Mouse (Mus musculus) left cerebral cortex, adult 8-10 months (tissue): ENCODE measurements around the gene Natd1. TPM values are rescaled to one million over a fixed set of nuclear protein-coding genes. Genes with fewer than 3 reads are reported as not detected.

Source experiments
- DNase-seq, 2 experiments: peaks; one replicate each; pipeline ENCODE4 v3.0.0; 2022; ENCODE audit warnings: low spot score in 2 of 2
- total RNA-seq, 4 experiments: library from RNA; stranded (reverse); gene quantifications; 2 replicates each; pipeline ENCODE4 v1.2.4; 2022

Natd1 gene
- 10 to 100 TPM in 3 of 4 experiments, 1 to 10 TPM in 1; 9.6 to 13.4 (median 11.9) TPM for total RNA-seq

DNA sequence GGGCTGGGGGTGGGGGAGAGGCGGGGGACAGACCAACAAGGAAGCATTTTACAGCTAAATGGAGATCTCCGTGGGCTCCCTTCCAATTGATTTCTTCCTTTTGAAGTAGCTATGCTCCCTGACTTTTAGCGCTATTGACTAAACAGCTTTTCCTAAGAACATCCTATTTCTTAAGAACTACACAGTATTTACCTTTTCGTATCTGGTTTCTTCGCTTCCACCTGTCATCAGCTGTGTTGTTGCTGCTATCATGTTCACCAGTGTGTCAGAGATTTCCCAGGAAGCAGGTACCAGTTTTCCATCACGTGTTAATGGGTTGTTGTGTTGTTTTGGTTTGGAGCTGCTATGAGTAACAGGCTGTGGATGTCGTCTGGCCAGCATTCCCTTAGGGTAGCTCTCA lies at the start of gene Natd1:
Gene Natd1 (minus strand): TSS at position 260 of the 400 bp plus-strand sequence.
- DNase-seq, result no peak

DNA sequence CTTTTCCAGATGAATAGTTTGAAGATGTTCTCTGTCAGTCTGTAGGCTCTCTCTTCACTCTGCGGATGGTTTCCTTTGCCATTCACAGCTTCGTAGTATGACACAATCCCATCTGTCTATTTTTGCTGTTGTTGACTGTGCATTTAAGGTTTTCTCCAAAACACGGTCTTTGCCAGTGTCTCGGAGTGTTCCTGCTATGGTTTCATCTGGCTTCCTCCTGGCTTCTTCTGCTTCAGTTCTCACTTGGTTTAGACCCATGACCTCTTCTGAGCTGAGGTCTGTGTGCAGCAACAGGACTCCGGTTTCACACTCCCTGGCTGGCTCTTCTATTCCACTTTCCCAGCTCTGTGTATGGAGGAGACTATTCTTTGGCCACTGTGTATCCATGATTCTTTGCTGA lies 48.2 kb upstream of the Natd1 start:
- no peak for DNase-seq

- no peak for DNase-seq
Observed at GRCm38 (mm10) chr11:60961176-60961575, 46.6 kb upstream of the Natd1 start.

DNA sequence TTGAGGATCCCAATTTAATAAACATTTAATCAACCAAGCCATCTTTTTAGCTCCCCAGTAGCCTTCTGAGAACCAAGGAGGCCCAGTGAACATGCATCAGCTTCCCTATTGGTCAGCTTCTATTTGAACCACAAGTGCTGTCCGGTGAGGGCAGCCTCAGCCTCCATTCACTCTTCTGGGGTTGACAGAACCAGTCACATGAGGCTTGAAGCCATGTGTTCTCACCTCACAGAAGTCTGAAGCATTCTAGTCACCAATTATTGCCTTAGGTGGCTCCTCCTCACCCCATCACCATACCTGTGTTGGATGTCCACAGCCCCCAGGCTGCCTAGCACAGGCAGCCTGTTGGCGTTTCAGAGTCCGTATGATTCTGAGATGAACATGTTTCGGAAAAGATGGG lies 44.4 kb upstream of the Natd1 start:
- DNase-seq, result no peak

- DNase-seq, result no peak
Observed at GRCm38 (mm10) chr11:60955621-60956383, 41.3 kb upstream of the Natd1 start.

- DNase-seq, result no peak
Observed at GRCm38 (mm10) chr11:60954255-60955104, 39.9 kb upstream of the Natd1 start.

GRCm38 (mm10) chr11:60953803-60954202 lies 39.3 kb upstream of the Natd1 start:
- peak; percentile 69 to 84 for DNase-seq

GRCm38 (mm10) chr11:60952986-60953385 lies 38.4 kb upstream of the Natd1 start:
- DNase-seq, result no peak

DNA sequence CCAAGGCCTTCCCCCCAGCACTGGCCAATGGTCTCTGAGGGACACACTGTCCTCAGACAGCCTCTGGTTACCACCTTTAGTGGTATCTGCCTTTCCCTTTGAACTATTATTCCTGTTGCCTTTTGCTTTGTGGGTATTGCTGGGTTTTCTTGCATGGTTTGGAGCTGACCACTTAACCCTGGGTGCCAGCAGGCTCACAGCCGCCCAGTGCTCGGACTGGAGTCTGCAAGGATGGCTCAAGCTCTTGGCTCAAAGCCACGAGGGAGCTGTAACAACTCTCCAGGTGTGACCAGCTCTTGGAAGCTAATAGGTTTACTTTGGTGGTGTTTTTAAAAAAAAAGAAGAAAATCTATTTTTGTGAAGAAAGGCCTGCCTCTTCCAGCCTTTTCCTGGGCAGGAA lies 37.8 kb upstream of the Natd1 start:
- DNase-seq, result no peak

GRCm38 (mm10) chr11:60951896-60952295 lies 37.3 kb upstream of the Natd1 start:
- DNase-seq, result no peak

DNA sequence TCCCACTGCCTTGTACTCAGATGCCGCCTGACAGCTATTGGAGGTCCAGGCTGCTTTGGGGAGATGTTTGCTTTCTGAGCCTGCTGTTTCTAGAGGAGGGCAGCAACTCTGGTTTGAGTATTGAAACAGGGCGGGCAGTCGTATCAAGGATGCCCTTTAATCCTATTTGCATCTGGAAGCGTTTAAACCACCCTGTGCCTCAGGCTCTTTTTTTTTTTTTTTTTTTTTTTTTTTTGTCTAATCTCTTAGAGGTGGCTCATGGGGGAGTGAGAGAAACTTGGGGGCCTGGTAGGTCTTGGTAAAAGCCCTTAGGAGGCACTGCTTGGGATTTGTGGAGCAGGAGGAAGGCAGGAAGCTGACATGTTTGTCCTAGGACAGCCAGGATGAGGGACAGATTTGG lies 30.5 kb upstream of the Natd1 start:
- no peak for DNase-seq

- peak in 1 of 2 experiments; percentile 3 for DNase-seq
Observed at GRCm38 (mm10) chr11:60942263-60943015, 27.9 kb upstream of the Natd1 start.

DNA sequence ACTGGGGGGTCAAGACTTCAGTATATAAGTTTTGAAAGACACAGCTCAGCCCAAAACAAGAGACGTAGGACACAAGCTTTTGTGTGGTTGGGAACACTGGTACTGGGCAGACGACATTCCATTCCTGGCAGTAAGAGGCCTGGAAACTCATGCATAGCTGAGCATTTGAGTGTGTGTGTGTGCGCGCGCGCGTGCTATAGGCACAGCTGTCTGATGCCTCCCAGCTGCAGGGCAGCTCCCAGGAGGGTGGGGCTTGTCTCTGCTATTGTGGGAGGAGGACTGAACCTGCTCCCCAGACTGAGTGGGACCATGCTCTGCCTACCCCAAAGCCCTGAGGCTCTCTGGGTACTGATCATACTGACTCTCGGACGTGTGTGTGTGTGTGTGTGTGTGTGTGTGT lies 26.8 kb upstream of the Natd1 start:
- peak in 1 of 2 experiments; percentile 2 for DNase-seq

GRCm38 (mm10) chr11:60940501-60940900 lies 26.0 kb upstream of the Natd1 start:
- DNase-seq, result no peak

- DNase-seq, result no peak
Observed at GRCm38 (mm10) chr11:60939487-60939886, 24.9 kb upstream of the Natd1 start.

DNA sequence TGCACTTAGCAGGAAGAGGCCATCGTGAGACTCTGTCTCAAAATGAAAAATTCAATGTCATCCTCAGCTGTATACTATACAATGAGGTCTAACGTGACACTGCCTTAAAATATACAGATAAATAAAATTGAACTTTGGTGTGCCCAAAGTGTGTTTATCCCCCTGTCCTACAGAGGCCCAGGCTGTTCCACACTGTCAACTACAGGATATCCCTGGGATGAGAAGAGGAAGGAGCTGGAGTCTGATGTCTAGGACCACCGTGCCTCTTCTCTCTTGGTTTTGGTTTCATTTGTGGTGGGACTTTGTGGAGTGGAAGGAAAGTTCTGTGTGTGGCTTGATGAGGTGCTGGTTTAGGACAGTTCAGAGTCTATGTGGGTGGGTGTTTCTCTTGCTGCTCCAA lies 23.1 kb upstream of the Natd1 start:
- no peak for DNase-seq

DNA sequence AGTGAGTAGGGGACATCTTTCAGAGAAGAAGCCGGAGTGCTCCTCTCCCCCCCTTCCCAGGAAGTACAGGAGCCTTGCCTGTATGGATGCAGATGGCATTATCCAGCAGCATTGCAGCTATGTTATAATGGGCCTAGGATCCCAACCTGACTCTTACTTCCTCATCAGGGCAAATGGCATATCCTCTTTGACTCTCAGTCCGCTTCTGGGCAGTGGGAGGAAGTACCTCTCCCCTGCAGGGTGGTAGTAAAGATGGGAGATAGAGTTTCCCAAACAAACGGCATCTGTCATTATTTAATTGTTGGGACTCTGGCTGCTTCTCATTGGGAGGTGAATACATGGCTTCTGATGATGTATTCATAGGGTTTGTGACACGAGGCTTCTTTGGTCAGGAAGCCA lies 21.4 kb upstream of the Natd1 start:
- DNase-seq, result no peak

GRCm38 (mm10) chr11:60935326-60935974 lies 20.9 kb upstream of the Natd1 start:
- peak in 1 of 2 experiments; percentile 71 for DNase-seq

DNA sequence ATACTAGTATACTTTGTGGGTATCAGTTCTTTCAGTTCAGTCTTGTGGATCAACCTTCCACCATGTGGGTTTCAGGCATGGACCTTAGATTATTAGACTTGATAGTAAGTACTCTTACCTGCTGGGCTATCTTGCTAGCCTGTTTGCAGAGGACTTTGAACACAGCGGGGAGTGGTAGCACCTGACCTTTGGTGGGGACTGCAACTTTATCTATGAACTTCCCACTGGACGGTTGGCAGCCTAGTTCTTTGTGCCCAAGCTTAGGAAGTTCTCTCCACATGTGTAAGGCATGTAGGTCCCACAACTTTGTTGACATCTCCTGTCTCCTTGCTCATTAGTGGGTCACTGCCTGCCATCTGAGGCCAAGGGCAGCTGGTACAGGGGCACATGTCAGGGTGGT lies 20.2 kb upstream of the Natd1 start:
- DNase-seq, result no peak

- DNase-seq, result no peak
Observed at GRCm38 (mm10) chr11:60933178-60933930, 18.8 kb upstream of the Natd1 start.
